Mouse (Mus musculus): ENCODE measurements at regions not wholly inside any gene's neighbourhood (a gene's known extent, or its start where the extent isn't known, plus 50 kb on each side); places are given as distances from the start of the nearest gene placed in this dataset.

DNA sequence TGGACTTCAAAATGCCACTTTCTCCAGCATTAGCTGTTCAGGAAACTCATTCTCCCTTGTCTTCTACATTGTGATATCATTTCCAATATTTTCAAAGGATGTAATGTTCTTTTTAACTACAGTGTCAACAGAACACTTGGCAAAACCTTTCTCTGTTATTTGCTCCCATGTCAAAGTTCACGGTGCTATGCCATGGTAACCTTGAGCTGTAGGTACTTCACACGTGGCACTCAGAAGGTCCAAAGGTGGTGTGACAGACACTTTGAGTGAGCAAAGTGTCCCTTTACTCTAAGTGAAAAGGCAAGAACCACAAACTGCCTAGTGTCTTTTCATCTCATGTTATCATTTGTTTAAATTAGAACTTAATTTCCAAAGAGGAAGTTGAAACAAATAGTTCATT is 53.3 kb upstream of the Tram2 start:
- no peak for DNase-seq (ENCODE audit: extremely low spot score in 1 of 2, low spot score in 2 of 2)
- intact Hi-C loops (cut with DNase I): no loop called here

DNA sequence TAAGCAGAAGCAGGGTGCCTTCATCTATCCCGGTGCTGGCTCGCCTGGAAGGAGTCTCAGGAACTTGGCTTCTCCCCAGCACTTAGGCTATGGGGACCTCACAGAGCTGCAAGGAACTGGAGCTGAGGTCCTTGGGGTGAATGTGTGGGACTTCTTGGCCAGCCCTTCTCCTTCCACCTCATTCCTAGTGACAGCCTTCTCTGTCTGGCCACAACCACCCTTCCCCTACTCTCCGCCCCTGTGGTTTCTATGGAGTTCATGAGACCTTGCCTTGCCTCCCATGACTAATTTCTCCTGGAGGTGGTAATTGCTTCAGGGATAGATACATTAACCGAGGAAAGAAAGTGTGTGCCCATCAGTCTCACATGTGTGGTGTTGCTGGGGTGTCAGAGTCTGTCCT is 67.9 kb upstream of the Tram2 start:
- intact Hi-C loops (cut with DNase I): no loop called here
- no peak for DNase-seq (ENCODE audit: extremely low spot score in 1 of 2, low spot score in 2 of 2)

DNA sequence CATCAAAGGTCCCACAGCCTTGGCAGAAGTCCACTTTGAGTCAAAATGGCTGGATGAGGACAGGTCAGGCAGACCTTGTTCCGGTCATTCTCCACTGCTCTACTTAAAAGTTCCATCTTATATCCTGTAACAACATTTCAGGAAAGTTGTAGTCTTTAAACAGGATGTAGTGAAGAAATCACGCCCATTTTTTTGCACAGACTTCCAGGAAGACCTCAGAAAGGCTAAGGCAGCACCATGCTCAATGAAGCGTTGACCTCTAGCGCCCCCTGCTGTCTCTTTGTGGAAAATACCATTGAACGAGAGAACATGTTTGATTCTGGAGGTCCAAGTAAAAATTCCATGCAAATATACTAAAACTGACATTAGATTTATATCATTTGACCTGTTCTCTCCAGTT is 56.6 kb upstream of the Tmem14a start:
- intact Hi-C loops (cut with DNase I): loop anchor here (2.0 to 10.0 kb wide), 3 partner anchors 223 to 547 kb away; partner anchors contain the start of gene Pkhd1

DNA sequence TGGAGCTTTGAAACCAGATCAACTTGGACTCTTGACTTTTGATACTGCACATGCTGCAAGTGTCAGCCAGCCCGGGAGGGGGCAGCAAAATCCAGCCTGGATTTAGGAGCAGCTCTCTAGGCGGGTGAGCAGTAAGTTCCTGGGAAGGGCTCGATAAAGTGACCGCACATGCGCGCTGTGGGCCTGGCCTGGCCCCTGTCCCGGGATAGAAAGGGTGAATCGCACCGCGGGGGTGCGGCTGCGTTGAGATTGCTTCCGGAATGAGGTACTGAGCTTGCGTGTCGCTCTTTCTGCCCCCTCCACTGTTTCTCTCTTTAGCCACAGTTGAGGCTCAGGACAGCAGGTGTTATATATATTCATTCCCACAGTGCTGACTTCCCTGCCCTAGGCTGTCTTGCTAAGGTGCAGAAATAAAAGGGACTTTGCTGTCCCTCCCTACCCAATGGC is 52.1 kb upstream of the Tmem14a start:
- DNase-seq (ENCODE audit: extremely low spot score in 1 of 2, low spot score in 2 of 2): peak; percentile 82 to 89
- intact Hi-C loops (cut with DNase I): loop anchor here (5.0 to 10.0 kb wide), 2 partner anchors 51 to 552 kb away; partner anchors contain the start of genes Pkhd1 and Tmem14a

More for the DNA sequence above, 56.6 kb upstream of the Tmem14a start:
- DNase-seq (ENCODE audit: extremely low spot score in 1 of 2, low spot score in 2 of 2): peak; percentile 81 to 84

- intact Hi-C loops (cut with DNase I): loop anchor here (5.0 to 10.0 kb wide), 2 partner anchors 51 to 552 kb away; partner anchors contain the start of genes Pkhd1 and Tmem14a
Observed at GRCm38 (mm10) chr1:21166762-21167161, 51.6 kb upstream of the Tmem14a start.

More at GRCm38 (mm10) chr1:21166762-21167161, 51.6 kb upstream of the Tmem14a start:
- no peak for DNase-seq (ENCODE audit: extremely low spot score in 1 of 2, low spot score in 2 of 2)
